Mouse (Mus musculus): ENCODE measurements at regions not wholly inside any gene's neighbourhood (a gene's known extent, or its start where the extent isn't known, plus 50 kb on each side); places are given as distances from the start of the nearest gene placed in this dataset.

DNA sequence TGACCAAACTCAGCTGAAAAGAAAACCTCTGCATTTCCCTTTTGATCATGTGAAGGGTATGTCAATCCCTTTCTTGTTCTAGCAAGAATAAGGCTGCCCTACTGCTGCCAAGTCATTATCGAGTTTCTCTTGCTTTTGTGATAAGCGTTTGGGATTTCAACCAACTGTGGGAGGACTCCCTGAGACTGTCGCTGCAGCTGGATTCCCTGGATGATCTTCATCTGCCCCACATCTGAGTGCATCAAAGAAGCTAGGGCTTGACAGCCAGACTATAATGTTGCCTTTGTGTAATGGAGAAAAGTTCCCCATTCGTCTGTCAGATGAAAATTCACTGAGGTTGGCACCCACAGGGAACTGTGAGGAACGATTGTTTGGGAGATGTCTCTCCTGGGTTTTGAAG lies 147.4 kb upstream of the Ptprk start:
- H3K4me3 ChIP-seq (ENCODE audit: low read depth, low read length): no peak overlapping the region
- no peaks in the 10 kb centered on the region for H3K36me3 ChIP-seq (ENCODE audit: insufficient read depth, low read length)
- DNase-seq (ENCODE audit: low spot score) (no peak), ATAC-seq (ENCODE audit: low FRiP score) (no peak)
- 0 out of 2 replicates have a peak, but pooled peaks cover 2% of the 10 kb centered on the region for H3K9me3 ChIP-seq (ENCODE audit: low read length)
- no peak for TF ChIP-seq CTCF (IDR thresholded peaks at IDR 0.05)
- no peak overlapping the region for H3K9ac ChIP-seq (replicated peaks; ENCODE audit: low read length, poor library complexity, severe bottlenecking)
- no peak overlapping the region for H3K4me2 ChIP-seq (ENCODE audit: low read depth, low read length, poor library complexity, severe bottlenecking)
- H3K4me1 ChIP-seq (ENCODE audit: insufficient read depth, low read length): no peaks in the 10 kb centered on the region
- H3K27ac ChIP-seq (ENCODE audit: low read depth, low read length): no peak overlapping the region
- WGBS: 19% methylated on average over 5 of the region's 5 CpGs
- no peaks in the 10 kb centered on the region for H3K27me3 ChIP-seq (ENCODE audit: insufficient read depth, low read length)

DNA sequence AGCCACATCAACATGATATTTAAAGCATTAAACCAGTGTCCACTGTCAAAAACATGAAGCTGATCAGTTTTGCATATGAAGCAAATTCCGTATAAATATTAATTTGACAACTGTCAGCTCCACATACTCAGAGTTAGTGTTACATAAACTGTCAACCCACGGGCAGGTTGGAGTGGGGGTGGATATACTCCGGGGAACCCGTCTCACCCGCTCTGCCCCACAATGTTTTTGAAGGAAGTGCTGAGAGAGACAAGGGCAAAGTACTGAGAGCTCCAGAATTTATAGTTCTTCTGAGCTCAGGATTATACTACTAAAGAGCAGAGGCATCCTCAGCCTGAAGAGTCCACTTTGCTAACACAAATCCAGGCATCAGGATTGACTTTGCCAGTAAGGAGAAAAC lies 132.5 kb upstream of the Ptprk start:
- H3K4me1 ChIP-seq (ENCODE audit: insufficient read depth, low read length): no peaks in the 10 kb centered on the region
- H3K4me2 ChIP-seq (ENCODE audit: low read depth, low read length, poor library complexity, severe bottlenecking): no peak overlapping the region
- no peak overlapping the region for H3K4me3 ChIP-seq (ENCODE audit: low read depth, low read length)
- H3K9me3 ChIP-seq (ENCODE audit: low read length): no peaks in the 10 kb centered on the region
- H3K9ac ChIP-seq (replicated peaks; ENCODE audit: low read length, poor library complexity, severe bottlenecking): no peak overlapping the region
- H3K36me3 ChIP-seq (ENCODE audit: insufficient read depth, low read length): no peaks in the 10 kb centered on the region
- 81% methylated on average over 5 of the region's 5 CpGs for WGBS
- TF ChIP-seq CTCF (IDR thresholded peaks at IDR 0.05): no peak
- DNase-seq (ENCODE audit: low spot score) (no peak), ATAC-seq (ENCODE audit: low FRiP score) (no peak)
- H3K27me3 ChIP-seq (ENCODE audit: insufficient read depth, low read length): no peaks in the 10 kb centered on the region
- H3K27ac ChIP-seq (ENCODE audit: low read depth, low read length): no peak overlapping the region

DNA sequence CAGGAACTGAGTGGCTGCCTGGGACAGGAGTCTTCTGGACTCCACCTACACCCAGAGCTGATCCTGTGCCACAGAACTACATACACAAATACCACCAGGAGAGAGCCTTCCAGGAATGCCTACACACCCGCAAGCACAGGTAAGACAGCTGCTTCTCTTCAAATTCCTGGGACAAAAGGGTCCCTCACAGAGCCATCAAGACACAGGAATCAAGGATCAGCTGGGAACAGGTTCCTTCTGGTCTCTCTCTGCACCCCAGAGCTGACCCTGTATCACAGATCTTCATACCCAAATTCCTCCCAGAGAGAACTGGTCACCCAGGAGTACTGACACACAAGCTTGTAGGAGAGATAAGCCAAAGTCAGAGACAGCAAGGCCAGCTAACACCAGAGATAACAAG lies 125.5 kb upstream of the Ptprk start:
- H3K4me3 ChIP-seq (ENCODE audit: low read depth, low read length): no peak overlapping the region
- no peaks in the 10 kb centered on the region for H3K9me3 ChIP-seq (ENCODE audit: low read length)
- ATAC-seq (ENCODE audit: low FRiP score): no peak
- H3K4me2 ChIP-seq (ENCODE audit: low read depth, low read length, poor library complexity, severe bottlenecking): no peak overlapping the region
- no peak for TF ChIP-seq CTCF (IDR thresholded peaks at IDR 0.05)
- H3K9ac ChIP-seq (replicated peaks; ENCODE audit: low read length, poor library complexity, severe bottlenecking): no peak overlapping the region
- 100% methylated on average over 1 of the region's 1 CpGs for WGBS
- no peaks in the 10 kb centered on the region for H3K36me3 ChIP-seq (ENCODE audit: insufficient read depth, low read length)
- H3K27me3 ChIP-seq (ENCODE audit: insufficient read depth, low read length): no peaks in the 10 kb centered on the region
- DNase-seq (ENCODE audit: low spot score): no peak
- H3K4me1 ChIP-seq (ENCODE audit: insufficient read depth, low read length): no peaks in the 10 kb centered on the region
- H3K27ac ChIP-seq (ENCODE audit: low read depth, low read length): no peak overlapping the region

DNA sequence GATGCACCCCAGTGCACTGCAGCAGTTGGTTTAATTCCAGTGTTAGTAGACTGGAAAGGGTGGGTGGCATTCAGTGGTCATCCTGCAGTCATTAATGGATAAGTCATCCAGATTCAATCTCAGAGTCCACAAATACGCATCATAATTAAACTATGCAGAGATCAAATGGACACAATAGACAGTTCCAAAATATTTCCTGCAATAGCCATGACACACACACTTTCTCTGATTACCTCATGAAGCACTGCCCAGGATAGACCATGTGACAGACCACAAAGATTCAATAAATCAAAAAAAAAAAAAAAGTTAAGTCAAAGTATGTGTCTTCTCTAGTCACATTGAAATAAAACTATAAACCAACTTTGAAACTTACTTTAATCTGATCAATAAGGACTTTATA lies 106.4 kb upstream of the Ptprk start:
- no peaks in the 10 kb centered on the region for H3K36me3 ChIP-seq (ENCODE audit: insufficient read depth, low read length)
- 95% methylated on average over 1 of the region's 1 CpGs for WGBS
- TF ChIP-seq CTCF (IDR thresholded peaks at IDR 0.05): no peak
- H3K27ac ChIP-seq (ENCODE audit: low read depth, low read length): no peak overlapping the region
- DNase-seq (ENCODE audit: low spot score): no peak
- H3K9ac ChIP-seq (replicated peaks; ENCODE audit: low read length, poor library complexity, severe bottlenecking): no peak overlapping the region
- H3K4me1 ChIP-seq (ENCODE audit: insufficient read depth, low read length): no peaks in the 10 kb centered on the region
- H3K9me3 ChIP-seq (ENCODE audit: low read length): no peaks in the 10 kb centered on the region
- no peak overlapping the region for H3K4me3 ChIP-seq (ENCODE audit: low read depth, low read length)
- no peaks in the 10 kb centered on the region for H3K27me3 ChIP-seq (ENCODE audit: insufficient read depth, low read length)
- no peak for ATAC-seq (ENCODE audit: low FRiP score)
- H3K4me2 ChIP-seq (ENCODE audit: low read depth, low read length, poor library complexity, severe bottlenecking): no peak overlapping the region

GRCm38 (mm10) chr10:27984047-27984446 lies 90.6 kb upstream of the Ptprk start:
- Histone ChIP-seq H3K4me1 (ENCODE audit: insufficient read depth, low read length) (no peaks in the 10 kb centered on the region), H3K9me3 (ENCODE audit: low read length) (no peaks in the 10 kb centered on the region), H3K4me2 (ENCODE audit: low read depth, low read length, poor library complexity, severe bottlenecking) (no peak overlapping the region), H3K4me3 (ENCODE audit: low read depth, low read length) (no peak overlapping the region), H3K36me3 (ENCODE audit: insufficient read depth, low read length) (no peaks in the 10 kb centered on the region), H3K27me3 (ENCODE audit: insufficient read depth, low read length) (no peaks in the 10 kb centered on the region), H3K27ac (ENCODE audit: low read depth, low read length) (no peak overlapping the region), H3K9ac (replicated peaks; ENCODE audit: low read length, poor library complexity, severe bottlenecking) (no peak overlapping the region)
- TF ChIP-seq CTCF (IDR thresholded peaks at IDR 0.05): no peak
- DNase-seq (ENCODE audit: low spot score) (no peak), ATAC-seq (ENCODE audit: low FRiP score) (no peak)
- 69% methylated on average over 4 of the region's 4 CpGs for WGBS

DNA sequence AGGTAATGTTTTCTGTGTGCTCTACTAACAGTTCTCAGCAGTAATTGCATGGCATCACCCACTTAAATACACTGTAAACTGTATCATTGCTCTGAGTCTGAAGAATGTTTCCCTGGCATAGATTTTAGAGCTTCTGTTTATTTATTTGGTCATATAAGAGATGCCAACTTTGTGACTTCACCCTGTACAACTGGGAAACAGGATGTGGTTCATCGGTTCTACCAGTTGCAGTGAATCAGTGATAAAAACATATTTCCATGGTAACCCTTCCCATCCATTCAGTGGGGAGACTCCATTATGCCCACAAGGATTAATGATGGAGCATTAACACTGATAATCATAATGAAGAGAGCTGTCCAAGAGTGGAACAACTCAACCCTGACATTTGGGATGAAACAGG lies 89.6 kb upstream of the Ptprk start:
- H3K27me3 ChIP-seq (ENCODE audit: insufficient read depth, low read length): no peaks in the 10 kb centered on the region
- 77% methylated on average over 1 of the region's 1 CpGs for WGBS
- ATAC-seq (ENCODE audit: low FRiP score): no peak

More for the DNA sequence above, 89.6 kb upstream of the Ptprk start:
- Histone ChIP-seq H3K9me3 (ENCODE audit: low read length) (no peaks in the 10 kb centered on the region), H3K27ac (ENCODE audit: low read depth, low read length) (no peak overlapping the region), H3K4me1 (ENCODE audit: insufficient read depth, low read length) (no peaks in the 10 kb centered on the region), H3K4me2 (ENCODE audit: low read depth, low read length, poor library complexity, severe bottlenecking) (no peak overlapping the region), H3K36me3 (ENCODE audit: insufficient read depth, low read length) (no peaks in the 10 kb centered on the region), H3K4me3 (ENCODE audit: low read depth, low read length) (no peak overlapping the region), H3K9ac (replicated peaks; ENCODE audit: low read length, poor library complexity, severe bottlenecking) (no peak overlapping the region)
- no peak for DNase-seq (ENCODE audit: low spot score)
- no peak for TF ChIP-seq CTCF (IDR thresholded peaks at IDR 0.05)
